Mouse (Mus musculus) yolk sac, embryonic 10.5 days (tissue): Measurements from ENCODE around the gene Ly6f.

Experiments
- DNase-seq: peaks from one replicate; pipeline ENCODE4 v3.0.0-alpha.2; 2017; ENCODE audit warnings: low spot score

The Ly6f gene

GRCm38 (mm10) chr15:75318584-75318983 is 50.4 kb downstream of the Ly6f start:
- DNase-seq, result no peak

DNA sequence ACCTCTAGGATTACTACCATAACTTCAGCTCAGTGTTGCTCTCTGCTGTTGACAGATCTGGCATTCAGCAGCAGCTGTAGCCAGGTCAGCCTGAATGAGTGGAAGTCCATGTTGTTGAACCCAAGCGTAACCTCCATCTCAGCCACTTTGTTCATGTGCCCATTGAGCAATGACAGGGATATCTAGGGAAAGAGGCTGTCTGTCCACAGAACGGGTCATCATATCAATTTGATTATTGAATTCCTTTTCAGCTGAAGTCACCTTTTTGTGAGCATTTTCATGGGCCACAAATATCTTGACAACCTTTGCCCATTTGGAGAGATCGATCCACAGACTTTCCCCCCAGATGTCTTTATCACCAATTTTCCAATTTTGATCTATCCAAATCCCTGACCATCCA is 51.9 kb downstream of the Ly6f start:
- no peak for DNase-seq
